Mouse (Mus musculus): ENCODE measurements at regions not wholly inside any gene's neighbourhood (a gene's known extent, or its start where the extent isn't known, plus 50 kb on each side); places are given as distances from the start of the nearest gene placed in this dataset.
A peak's percentile ranks its signal among the peaks of the same experiment; 100 is the strongest.

- no peak for DNase-seq
These were observed 277.7 kb downstream of the Osr1 start for GRCm38 (mm10) chr12:9847465-9848205.

DNA sequence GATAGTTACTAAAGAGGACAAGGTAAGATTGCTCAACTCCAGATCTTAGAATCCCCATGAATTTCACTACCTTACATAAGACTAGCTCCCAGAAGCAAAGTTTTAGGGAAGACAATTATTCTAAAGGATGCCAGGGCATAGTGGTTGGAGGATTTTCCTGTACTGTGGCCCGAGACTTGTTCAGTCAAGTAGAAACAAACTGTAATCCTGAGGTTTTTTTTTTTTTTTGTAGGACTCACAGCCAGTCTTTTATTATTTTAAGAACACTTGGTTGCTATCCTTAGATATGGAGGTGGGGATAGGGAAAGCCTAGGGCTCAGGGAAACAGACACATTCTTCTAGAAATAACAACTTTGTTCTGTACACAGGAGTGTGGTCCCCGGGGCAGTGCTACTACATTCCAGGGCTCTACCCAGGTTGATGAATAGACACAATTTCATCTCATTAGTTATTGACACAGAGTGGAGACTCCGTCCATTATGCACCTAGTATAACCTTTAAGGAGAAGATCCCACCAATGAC is 285.6 kb downstream of the Osr1 start:
- DNase-seq: no peak

GRCm38 (mm10) chr12:9856128-9856621 is 286.3 kb downstream of the Osr1 start:
- DNase-seq: no peak

DNA sequence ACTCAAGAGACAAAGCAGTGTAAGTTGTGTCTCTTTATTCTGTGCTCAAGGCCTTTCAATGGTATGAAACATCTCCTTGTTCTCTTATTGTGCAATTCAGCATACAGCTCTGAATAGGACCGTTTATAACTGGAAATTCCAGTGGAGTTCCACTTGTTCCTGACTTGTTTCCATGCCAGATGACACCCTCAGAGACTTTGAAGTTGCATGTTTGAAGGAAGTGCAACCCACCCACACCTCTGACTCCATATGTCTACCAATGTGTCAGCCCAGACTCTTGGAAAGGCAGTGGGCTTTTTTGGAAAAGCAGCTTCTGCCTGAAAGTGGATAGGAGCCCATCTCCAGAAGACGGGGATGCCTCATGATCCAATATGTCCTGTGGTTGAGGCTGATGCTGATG is 288.1 kb downstream of the Osr1 start:
- peak; percentile 68 for DNase-seq

DNA sequence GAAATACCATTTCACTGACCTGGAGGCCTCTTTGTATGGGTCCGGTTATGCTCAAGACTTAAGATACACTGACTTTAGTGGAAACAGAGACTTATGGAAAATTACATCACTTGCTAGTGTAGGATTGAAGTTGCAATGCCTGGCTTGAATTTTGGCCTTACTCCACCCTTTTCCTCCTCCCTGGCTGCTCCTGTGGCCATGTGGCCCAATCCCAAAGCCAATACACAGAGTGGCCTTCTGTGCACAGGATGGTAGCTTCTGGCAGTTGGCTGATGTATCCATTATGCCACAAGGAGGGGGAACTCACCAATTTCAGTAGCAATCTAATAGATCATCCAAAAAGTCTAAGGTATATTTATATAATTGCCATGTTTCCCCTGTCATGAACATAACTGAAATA is 292.4 kb downstream of the Osr1 start:
- DNase-seq: no peak

- DNase-seq: no peak
These were observed 302.3 kb downstream of the Osr1 start for GRCm38 (mm10) chr12:9872236-9872635.

- no peak for DNase-seq
These were observed 303.3 kb downstream of the Osr1 start for GRCm38 (mm10) chr12:9873214-9873613.

- DNase-seq: no peak
These were observed 304.9 kb downstream of the Osr1 start for GRCm38 (mm10) chr12:9874823-9875222.

GRCm38 (mm10) chr12:9881953-9882623 is 312.2 kb downstream of the Osr1 start:
- no peak for DNase-seq

- no peak for DNase-seq
These were observed 313.3 kb downstream of the Osr1 start for GRCm38 (mm10) chr12:9883037-9883730.

DNA sequence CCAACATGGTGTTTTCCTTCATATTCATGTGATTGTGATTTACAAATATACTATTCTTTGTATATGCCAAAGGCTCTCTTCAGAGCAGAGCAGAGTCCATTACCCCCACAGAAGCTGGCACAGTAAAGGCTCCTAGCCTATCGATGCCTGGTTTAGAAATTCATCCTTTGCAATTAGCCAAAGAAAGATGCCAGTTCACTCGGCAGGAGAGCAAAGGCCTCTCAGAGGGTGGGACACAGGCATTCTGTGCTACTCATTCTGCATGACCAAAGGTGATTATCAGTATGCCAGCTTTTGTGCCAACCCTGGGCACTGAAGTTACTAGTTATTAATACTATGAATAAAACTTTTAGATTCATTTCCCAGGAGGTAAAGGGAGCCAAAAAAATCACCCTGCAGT is 324.6 kb downstream of the Osr1 start:
- DNase-seq: no peak

DNA sequence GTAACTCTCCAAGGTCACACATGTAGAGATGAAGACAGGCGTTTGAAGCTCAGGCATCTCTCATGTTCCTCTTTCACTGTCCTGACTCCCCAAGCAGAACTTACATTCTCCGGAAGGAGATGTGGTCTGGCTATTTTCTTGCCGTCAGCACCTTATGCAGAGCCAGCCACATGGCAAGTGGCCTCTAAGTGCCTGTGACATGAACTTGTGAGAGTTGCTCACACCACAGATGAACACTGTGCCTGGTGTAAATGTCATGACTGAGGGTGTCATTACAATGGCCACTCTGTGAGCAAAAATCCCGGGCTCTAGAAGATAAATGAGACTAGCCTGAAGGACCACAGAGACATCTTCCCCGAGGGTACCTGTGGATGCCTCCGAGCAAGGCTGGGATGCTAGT is 328.1 kb downstream of the Osr1 start:
- no peak for DNase-seq

GRCm38 (mm10) chr12:9898420-9898819 is 328.5 kb downstream of the Osr1 start:
- no peak for DNase-seq

GRCm38 (mm10) chr12:9901948-9902347 is 332.0 kb downstream of the Osr1 start:
- DNase-seq: no peak

DNA sequence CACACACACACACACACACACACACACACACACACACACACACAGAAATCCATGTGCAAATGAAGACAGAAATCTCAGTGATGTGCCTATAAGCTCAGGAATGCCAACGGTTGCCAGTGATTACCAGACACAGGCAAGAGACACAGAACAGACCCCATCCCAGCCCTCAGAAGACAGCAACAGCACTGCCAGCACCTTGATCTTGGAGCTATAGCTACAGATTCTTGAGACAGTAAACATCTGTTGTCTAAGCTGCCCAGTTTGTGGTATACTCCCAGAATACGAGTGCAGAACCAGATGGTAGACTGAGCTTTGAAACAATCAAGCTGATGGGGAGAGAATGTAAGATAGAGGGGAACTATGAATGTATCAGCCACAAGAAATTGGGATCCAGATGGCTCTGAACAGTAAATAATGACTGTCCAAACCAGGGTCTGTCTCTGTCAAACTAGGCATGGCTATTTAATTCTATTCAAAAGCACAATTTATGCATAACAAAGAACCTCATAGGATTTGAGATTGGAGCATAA is 333.9 kb downstream of the Osr1 start:
- no peak for DNase-seq

DNA sequence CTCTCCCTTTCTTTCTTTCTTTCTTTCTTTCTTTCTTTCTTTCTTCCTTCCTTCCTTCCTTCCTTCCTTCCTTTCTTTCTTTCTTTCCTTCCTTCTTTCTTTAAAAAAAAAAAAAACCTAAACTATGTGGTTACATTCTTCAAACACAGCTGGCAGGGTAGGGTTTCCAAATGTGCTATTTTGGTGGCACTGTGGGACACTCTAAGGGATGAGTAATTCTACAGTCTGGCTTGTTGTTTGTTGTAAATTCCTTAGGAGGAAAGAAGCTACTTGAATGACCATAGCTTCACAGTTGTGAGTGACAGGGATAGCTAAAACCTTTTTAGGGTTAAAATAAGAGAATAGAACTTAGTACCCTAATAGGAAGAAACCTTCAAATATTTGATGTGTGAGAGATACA is 342.4 kb downstream of the Osr1 start:
- DNase-seq: no peak

- DNase-seq: no peak
These were observed 345.8 kb downstream of the Osr1 start for GRCm38 (mm10) chr12:9915726-9916140.

GRCm38 (mm10) chr12:9918026-9918425 is 348.1 kb downstream of the Osr1 start:
- DNase-seq: no peak

DNA sequence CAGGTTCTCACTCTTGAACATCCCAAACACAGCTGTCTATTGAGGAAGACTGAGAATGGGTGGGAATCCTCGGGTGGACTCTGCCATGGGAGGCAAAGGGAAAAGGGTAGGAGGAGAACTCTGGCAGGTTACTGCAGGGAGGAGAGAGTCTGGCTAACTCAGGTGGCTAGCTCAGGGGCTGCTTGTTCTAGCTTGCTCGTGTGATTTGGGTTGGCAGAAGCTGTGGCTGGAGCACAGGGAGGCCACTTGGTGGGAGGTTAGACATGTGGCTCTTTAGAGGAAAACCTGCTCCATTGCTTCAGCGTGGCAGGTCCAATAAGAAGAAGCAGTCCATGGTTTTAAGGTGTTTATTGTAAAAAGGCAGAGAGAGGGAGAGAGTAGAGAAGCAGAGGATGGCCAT is 349.1 kb downstream of the Osr1 start:
- DNase-seq: no peak

DNA sequence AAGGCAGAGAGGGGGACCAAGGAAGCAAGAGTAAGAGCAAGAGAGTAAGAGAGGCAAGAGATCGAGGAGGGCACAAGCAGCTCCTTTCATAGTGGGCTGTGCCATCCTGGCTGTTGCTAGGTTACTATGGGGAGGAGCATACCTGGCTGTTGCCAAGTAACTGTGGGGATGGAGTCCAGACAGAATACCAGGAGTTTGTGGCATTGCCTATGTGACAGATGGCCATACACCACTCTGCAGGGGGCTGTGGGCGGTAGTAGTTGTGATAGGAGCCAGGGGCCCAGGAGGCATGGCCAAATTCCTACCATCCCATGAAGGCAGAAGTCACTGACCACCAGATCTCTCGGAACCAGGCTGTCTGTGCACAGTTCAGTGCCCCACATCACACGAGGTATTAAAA is 349.5 kb downstream of the Osr1 start:
- no peak for DNase-seq

DNA sequence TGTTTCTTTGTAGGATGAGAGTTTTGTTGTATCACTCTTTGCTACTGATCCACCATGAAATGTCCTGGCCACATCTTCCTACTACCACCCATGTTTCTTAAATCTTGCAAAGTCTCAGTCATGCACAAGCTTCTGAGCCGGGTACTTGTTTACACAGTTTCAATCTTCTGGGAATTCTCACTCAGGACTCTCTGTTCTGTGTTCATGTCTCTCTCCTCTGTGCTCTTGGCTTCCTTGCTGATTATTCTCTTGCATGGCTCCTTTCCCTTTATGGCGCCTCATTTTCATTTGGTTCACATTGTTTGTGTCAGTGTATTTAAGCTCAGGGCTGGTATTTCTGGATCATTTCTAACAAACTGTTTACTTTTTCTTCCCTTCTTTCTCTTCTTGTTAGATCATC is 350.5 kb downstream of the Osr1 start:
- no peak for DNase-seq

DNA sequence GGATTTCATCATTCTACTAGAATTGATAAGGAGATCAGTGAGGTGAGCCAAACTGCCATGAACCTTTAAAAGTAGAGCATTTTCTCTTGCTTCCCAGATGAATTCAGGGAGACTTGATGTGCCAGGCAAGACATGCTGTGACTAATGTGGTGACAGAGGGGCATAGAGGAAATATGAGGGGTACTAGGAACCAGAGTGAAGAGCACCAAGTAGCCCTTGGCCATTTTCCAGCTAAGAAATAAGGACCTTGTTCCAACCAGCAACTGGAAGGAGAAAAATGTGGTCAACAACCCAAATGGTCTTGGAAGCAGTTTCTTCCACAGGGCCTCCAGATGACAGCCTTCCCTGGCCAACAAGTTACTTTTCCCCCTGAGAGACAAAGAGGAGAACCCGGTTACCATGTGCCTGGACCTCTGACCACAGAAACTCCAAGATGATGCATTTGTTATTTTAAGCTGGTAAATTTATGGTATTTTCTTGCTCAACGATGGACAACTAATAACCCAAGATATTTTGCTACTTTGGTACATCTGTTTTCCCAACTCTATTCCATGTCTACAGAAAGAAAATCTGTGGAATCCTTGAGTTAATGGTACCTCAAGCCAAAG is 351.8 kb downstream of the Osr1 start:
- no peak for DNase-seq

GRCm38 (mm10) chr12:9924561-9924960 is 354.6 kb downstream of the Osr1 start:
- no peak for DNase-seq

All from right cerebral cortex, postnatal 25 days (tissue).